Mouse (Mus musculus) neural tube, embryonic 15.5 days (tissue): ENCODE measurements around the gene Lmod1. TPM values are rescaled to one million over a fixed set of nuclear protein-coding genes. Genes with fewer than 3 reads are reported as not detected.
"Not testable (repeated sequence)": the region's sequence is repeated elsewhere in the genome, so short reads cannot be mapped to it uniquely, and the experiment has no call there.

Source experiments
- ATAC-seq: fragments of 200-750 bp; cut with Nextera tagmentation; 2 replicates; pipeline ENCODE4 v1.8.0; 2017; ENCODE audit warnings: mild to moderate bottlenecking, moderate TSS enrichment, moderate library complexity; ENCODE audit not compliant: low FRiP score
- H3K27ac ChIP-seq: fragments of 300-500 bp; sonication (generic); replicated peaks from 2 replicates; pipeline ENCODE4 v1.5.1; 2015; ENCODE audit warnings: mild to moderate bottlenecking, inconsistent platforms
- H3K27me3 ChIP-seq: fragments of 300-500 bp; sonication (generic); replicated peaks from 2 replicates; pipeline ENCODE4 v1.6.1; 2015; ENCODE audit warnings: inconsistent platforms
- H3K36me3 ChIP-seq: fragments of 300-500 bp; sonication (generic); 2 replicates; pipeline ENCODE4 v1.6.1; 2015; ENCODE audit warnings: inconsistent platforms
- H3K4me1 ChIP-seq: fragments of 300-500 bp; sonication (generic); 2 replicates; pipeline ENCODE4 v1.6.1; 2015; ENCODE audit warnings: inconsistent platforms
- H3K4me2 ChIP-seq: fragments of 300-500 bp; sonication (generic); 2 replicates; pipeline ENCODE4 v1.6.1; 2015; ENCODE audit warnings: inconsistent platforms, mild to moderate bottlenecking, moderate library complexity
- H3K4me3 ChIP-seq: fragments of 300-500 bp; sonication (generic); replicated peaks from 2 replicates; pipeline ENCODE4 v1.5.1; 2015; ENCODE audit warnings: mild to moderate bottlenecking, inconsistent platforms
- H3K9ac ChIP-seq: fragments of 300-500 bp; sonication (generic); replicated peaks from 2 replicates; pipeline ENCODE4 v1.6.1; 2015; ENCODE audit warnings: mild to moderate bottlenecking, inconsistent platforms
- H3K9me3 ChIP-seq: fragments of 300-500 bp; sonication (generic); replicated peaks from 2 replicates; pipeline ENCODE4 v1.6.1; 2016; ENCODE audit warnings: inconsistent platforms
- WGBS: fragments of 180-500 bp; shearing (Covaris S2); methylation state at CpG from one replicate; pipeline ENCODE4 v1.1.7; 2015; ENCODE audit warnings: mixed read lengths; 5-methylcytosine and 5-hydroxymethylcytosine counted together
- polyA plus RNA-seq: library from polyadenylated mRNA; unstranded; fragments of >200 nt; fragmentation: Nextera tagmentation; extraction: Ambion mirVana; gene quantifications from 2 replicates; pipeline ENCODE4 v1.2.1, GENCODE M21; 2015

Gene Lmod1
- polyA plus RNA-seq, 1 experiment from 2014 or later = 0.15 TPM

GRCm38 (mm10) chr1:135379048-135379447, 54.4 kb downstream of the Lmod1 start:
- no peak for ATAC-seq
- no peak overlapping the region for H3K9ac ChIP-seq
- no peak overlapping the region for H3K4me2 ChIP-seq
- H3K9me3 ChIP-seq = no peaks in the 10 kb centered on the region
- peaks cover 18% of the 10 kb centered on the region for H3K36me3 ChIP-seq
- H3K27me3 ChIP-seq = no peaks in the 10 kb centered on the region
- no peak overlapping the region for H3K27ac ChIP-seq
- H3K4me3 ChIP-seq = no peak overlapping the region
- 74% methylated on average over 2 of the region's 2 CpGs for WGBS
- peaks cover 20% of the 10 kb centered on the region for H3K4me1 ChIP-seq

GRCm38 (mm10) chr1:135380071-135380991, 55.7 kb downstream of the Lmod1 start:
- H3K9me3 ChIP-seq = no peaks in the 10 kb centered on the region
- no peak overlapping the region for H3K27ac ChIP-seq
- no peak overlapping the region for H3K4me2 ChIP-seq
- 60% methylated on average over 15 of the region's 15 CpGs for WGBS
- H3K9ac ChIP-seq = no peak overlapping the region
- peaks cover 30% of the 10 kb centered on the region for H3K36me3 ChIP-seq
- H3K4me1 ChIP-seq = peaks cover 10% of the 10 kb centered on the region
- H3K4me3 ChIP-seq = no peak overlapping the region
- no peak for ATAC-seq
- H3K27me3 ChIP-seq = no peaks in the 10 kb centered on the region

GRCm38 (mm10) chr1:135381560-135381959, 57.0 kb downstream of the Lmod1 start:
- not testable (repeated sequence) for H3K9me3 ChIP-seq, H3K4me3 ChIP-seq, H3K4me2 ChIP-seq, ATAC-seq, H3K27me3 ChIP-seq, H3K9ac ChIP-seq, H3K27ac ChIP-seq, H3K4me1 ChIP-seq
- WGBS = 69% methylated on average over 6 of the region's 6 CpGs
- H3K36me3 ChIP-seq = peaks cover 42% of the 10 kb centered on the region

GRCm38 (mm10) chr1:135384171-135384570, 59.6 kb downstream of the Lmod1 start:
- WGBS = 98% methylated on average over 5 of the region's 5 CpGs
- ATAC-seq = no peak

GRCm38 (mm10) chr1:135385161-135385560, 60.6 kb downstream of the Lmod1 start:
- Histone ChIP-seq H3K4me2 (no peak overlapping the region), H3K4me3 (no peak overlapping the region), H3K27ac (no peak overlapping the region), H3K9me3 (no peaks in the 10 kb centered on the region), H3K36me3 (peaks cover 75% of the 10 kb centered on the region), H3K27me3 (no peaks in the 10 kb centered on the region), H3K9ac (no peak overlapping the region), H3K4me1 (peaks cover 6% of the 10 kb centered on the region)
- no peak for ATAC-seq
- 91% methylated on average over 9 of the region's 9 CpGs for WGBS

More at GRCm38 (mm10) chr1:135384171-135384570, 59.6 kb downstream of the Lmod1 start:
- H3K27me3 ChIP-seq = no peaks in the 10 kb centered on the region
- no peak overlapping the region for H3K27ac ChIP-seq
- H3K4me2 ChIP-seq = no peak overlapping the region
- peaks cover 67% of the 10 kb centered on the region for H3K36me3 ChIP-seq
- no peaks in the 10 kb centered on the region for H3K9me3 ChIP-seq
- H3K4me1 ChIP-seq = peaks cover 9% of the 10 kb centered on the region
- no peak overlapping the region for H3K4me3 ChIP-seq
- no peak overlapping the region for H3K9ac ChIP-seq

GRCm38 (mm10) chr1:135399466-135399865, 74.9 kb downstream of the Lmod1 start:
- peaks cover 77% of the 10 kb centered on the region for H3K36me3 ChIP-seq
- no peak for ATAC-seq
- no peak overlapping the region for H3K27ac ChIP-seq
- H3K9ac ChIP-seq = no peak overlapping the region
- H3K4me1 ChIP-seq = no peaks in the 10 kb centered on the region
- H3K9me3 ChIP-seq = no peaks in the 10 kb centered on the region
- no peaks in the 10 kb centered on the region for H3K27me3 ChIP-seq
- 98% methylated on average over 5 of the region's 5 CpGs for WGBS
- no peak overlapping the region for H3K4me2 ChIP-seq
- no peak overlapping the region for H3K4me3 ChIP-seq

- ATAC-seq = no peak
- no peaks in the 10 kb centered on the region for H3K9me3 ChIP-seq
- no peaks in the 10 kb centered on the region for H3K27me3 ChIP-seq
- no peak overlapping the region for H3K9ac ChIP-seq
- H3K27ac ChIP-seq = no peak overlapping the region
- H3K4me2 ChIP-seq = no peak overlapping the region
- peaks cover 81% of the 10 kb centered on the region for H3K36me3 ChIP-seq
- no peaks in the 10 kb centered on the region for H3K4me1 ChIP-seq
- WGBS = 84% methylated on average over 3 of the region's 3 CpGs
- no peak overlapping the region for H3K4me3 ChIP-seq
Measured at GRCm38 (mm10) chr1:135401452-135402110, 77.0 kb downstream of the Lmod1 start.

GRCm38 (mm10) chr1:135405356-135405755, 80.7 kb downstream of the Lmod1 start:
- H3K36me3 ChIP-seq = peaks cover 84% of the 10 kb centered on the region
- H3K27me3 ChIP-seq = no peaks in the 10 kb centered on the region
- ATAC-seq = no peak
- no peak overlapping the region for H3K27ac ChIP-seq
- H3K9ac ChIP-seq = no peak overlapping the region
- H3K4me3 ChIP-seq = no peak overlapping the region
- H3K9me3 ChIP-seq = no peaks in the 10 kb centered on the region
- WGBS = 85% methylated on average over 7 of the region's 7 CpGs
- H3K4me1 ChIP-seq = no peaks in the 10 kb centered on the region
- H3K4me2 ChIP-seq = no peak overlapping the region

GRCm38 (mm10) chr1:135408973-135409372, 84.4 kb downstream of the Lmod1 start:
- H3K4me3 ChIP-seq = no peak overlapping the region
- no peak overlapping the region for H3K9ac ChIP-seq
- H3K27me3 ChIP-seq = no peaks in the 10 kb centered on the region
- H3K9me3 ChIP-seq = no peaks in the 10 kb centered on the region
- H3K27ac ChIP-seq = no peak overlapping the region
- H3K36me3 ChIP-seq = peaks cover 80% of the 10 kb centered on the region
- WGBS = 97% methylated on average over 4 of the region's 4 CpGs
- ATAC-seq = no peak
- no peak overlapping the region for H3K4me2 ChIP-seq
- peaks cover 3% of the 10 kb centered on the region; the same call in 1 of the 2 replicates for H3K4me1 ChIP-seq

- H3K4me3 ChIP-seq = no peak overlapping the region
- H3K27ac ChIP-seq = no peak overlapping the region
- H3K9me3 ChIP-seq = no peaks in the 10 kb centered on the region
- ATAC-seq = no peak
- H3K9ac ChIP-seq = no peak overlapping the region
- 76% methylated on average over 2 of the region's 2 CpGs for WGBS
- H3K27me3 ChIP-seq = no peaks in the 10 kb centered on the region
- no peak overlapping the region for H3K4me2 ChIP-seq
- peaks cover 3% of the 10 kb centered on the region; the same call in 1 of the 2 replicates for H3K4me1 ChIP-seq
- H3K36me3 ChIP-seq = peaks cover 81% of the 10 kb centered on the region
Measured at GRCm38 (mm10) chr1:135410967-135411366, 86.4 kb downstream of the Lmod1 start.

- WGBS = 80% methylated on average over 4 of the region's 4 CpGs
- no peak overlapping the region for H3K27ac ChIP-seq
- ATAC-seq = no peak
- H3K4me2 ChIP-seq = no peak overlapping the region
- no peaks in the 10 kb centered on the region for H3K9me3 ChIP-seq
- H3K4me3 ChIP-seq = no peak overlapping the region
- H3K4me1 ChIP-seq = peaks cover 3% of the 10 kb centered on the region; the same call in 1 of the 2 replicates
- H3K9ac ChIP-seq = no peak overlapping the region
- H3K27me3 ChIP-seq = no peaks in the 10 kb centered on the region
- peaks cover 82% of the 10 kb centered on the region for H3K36me3 ChIP-seq
Measured at GRCm38 (mm10) chr1:135412130-135412529, 87.5 kb downstream of the Lmod1 start.

- no peak for ATAC-seq
- no peak overlapping the region for H3K4me3 ChIP-seq
- no peaks in the 10 kb centered on the region for H3K27me3 ChIP-seq
- H3K4me2 ChIP-seq = no peak overlapping the region
- H3K9me3 ChIP-seq = no peaks in the 10 kb centered on the region
- no peak overlapping the region for H3K9ac ChIP-seq
- peaks cover 82% of the 10 kb centered on the region for H3K36me3 ChIP-seq
- H3K4me1 ChIP-seq = peaks cover 3% of the 10 kb centered on the region; the same call in 1 of the 2 replicates
- no peak overlapping the region for H3K27ac ChIP-seq
Measured at GRCm38 (mm10) chr1:135413996-135414395, 89.4 kb downstream of the Lmod1 start.
